Mouse (Mus musculus): ENCODE results near the gene Hsph1. TPM values are rescaled to one million over a fixed set of nuclear protein-coding genes. Genes with fewer than 3 reads are reported as not detected.

Hsph1 gene
- total and polyA plus RNA-seq, 3 experiments, result 57.5 to 156 (median 80.9) TPM

DNA sequence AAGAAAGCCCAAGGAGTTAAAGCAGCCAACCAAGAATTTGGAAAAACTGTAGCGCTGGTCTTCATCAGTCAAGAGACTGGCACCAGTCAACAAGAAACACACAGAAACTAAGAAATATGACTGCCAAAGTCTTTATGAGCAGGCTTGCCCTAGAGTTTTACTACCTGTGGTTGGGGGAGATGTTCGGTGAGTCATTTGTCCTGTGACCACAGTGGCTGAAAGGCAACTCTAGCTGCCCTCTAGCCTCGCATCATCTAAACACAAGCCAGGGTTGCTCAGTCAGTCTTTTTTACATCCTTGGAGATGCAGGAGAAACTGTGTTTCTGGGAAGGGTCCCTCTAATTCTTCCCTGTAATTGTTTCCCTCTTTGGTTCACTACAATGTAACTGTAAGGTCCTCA is 41.0 kb upstream of the Hsph1 start:
- H3K79me2 ChIP-seq (replicated peaks; ENCODE audit: control insufficient read depth, extremely low read depth, insufficient read depth, poor library complexity, severe bottlenecking), result no peaks in the 10 kb centered on the region
- in situ Hi-C loops (cut with MboI; ENCODE audit: low pct_ligation_motif_present, low pct_unique_long_range_greater_than_20kb, low sequenced_read_pairs), result loop anchor here (5.0 kb wide), 1 partner anchor 35 kb away; no protein-coding TSS in a partner anchor
- no peak overlapping the region for H3K27ac ChIP-seq (ENCODE audit: insufficient read depth, low read depth)
- H3K27me3 ChIP-seq (replicated peaks), result peaks cover 32% of the 10 kb centered on the region
- H3K4me2 ChIP-seq (ENCODE audit: insufficient read depth, low read depth, poor library complexity, severe bottlenecking), result no peak overlapping the region
- no peak overlapping the region for H3K9ac ChIP-seq (ENCODE audit: insufficient read depth, low read depth)
- peaks cover 2 to 5% of the 10 kb centered on the region in 2 experiments; a peak in 2 of 4 replicates for H3K4me1 ChIP-seq (ENCODE audit: control insufficient read depth in 1 of 2, insufficient read depth in 2 of 2)
- DNase-seq (ENCODE audit: extremely low read depth), result no peak
- H3K4me3 ChIP-seq (replicated peaks in 1 of 3; ENCODE audit: low read depth in 2 of 3, low read length in 2 of 3, poor library complexity in 1 of 3), result no peak overlapping the region
- dilution Hi-C loops (cut with MboI; ENCODE audit: extremely low pct_ligation_motif_present, extremely low pct_unique_long_range_greater_than_20kb, low sequenced_read_pairs), result no loop called here
- no peaks in the 10 kb centered on the region for H3K36me3 ChIP-seq (replicated peaks in 1 of 2; ENCODE audit: control insufficient read depth in 1 of 2, insufficient read depth in 1 of 2, low read length in 1 of 2)
- TF ChIP-seq NELFE (IDR thresholded peaks at IDR 0.05; ENCODE audit: low read depth, low read length) (no peak), JUN (IDR thresholded peaks at IDR 0.05; ENCODE audit: insufficient read depth, low read depth, low read length) (no peak), MAZ (IDR thresholded peaks at IDR 0.05; ENCODE audit: low read depth, low read length) (no peak), MAX (IDR thresholded peaks at IDR 0.05; ENCODE audit: low read length) (no peak), CTCF (conservative IDR thresholded peaks at IDR 0.05 in 1 of 2, IDR thresholded peaks at IDR 0.05 in 1 of 2; ENCODE audit: low read depth in 2 of 2, low read length in 2 of 2) (no peak), SIN3A (IDR thresholded peaks at IDR 0.05; ENCODE audit: low read length) (no peak), RCOR1 (conservative IDR thresholded peaks at IDR 0.05; ENCODE audit: low read depth, low read length) (no peak), MEF2A (IDR thresholded peaks at IDR 0.05; ENCODE audit: borderline replicate concordance, low read depth, low read length) (no peak), JUND (conservative IDR thresholded peaks at IDR 0.05; ENCODE audit: low read depth, low read length) (no peak)
- H3K9me3 ChIP-seq (replicated peaks; ENCODE audit: low read length), result no peaks in the 10 kb centered on the region

DNA sequence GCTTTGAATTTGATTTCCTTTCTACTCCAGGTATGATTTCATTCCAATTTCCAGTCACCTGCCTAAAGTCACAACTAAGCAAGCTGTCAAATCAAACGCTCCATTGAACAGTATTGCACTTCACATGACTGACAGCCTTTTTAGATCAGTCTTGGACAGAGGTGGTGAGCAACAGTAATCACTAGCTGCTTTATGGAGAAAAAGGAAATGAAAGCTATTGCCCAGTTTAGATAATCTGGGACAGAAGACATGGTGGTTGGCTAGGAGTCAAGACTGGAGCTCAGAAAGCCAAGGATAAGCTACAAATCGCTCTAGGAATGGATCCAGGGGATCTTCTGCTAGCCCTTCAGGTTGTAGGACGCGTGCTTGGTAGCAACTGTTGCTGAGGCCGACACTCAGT is 27.2 kb upstream of the Hsph1 start:
- H3K4me1 ChIP-seq (ENCODE audit: control insufficient read depth in 1 of 2, insufficient read depth in 2 of 2), result no peaks in the 10 kb centered on the region
- DNase-seq (ENCODE audit: extremely low read depth), result no peak
- no peak overlapping the region for H3K9ac ChIP-seq (ENCODE audit: insufficient read depth, low read depth)
- no peak overlapping the region for H3K4me3 ChIP-seq (replicated peaks in 1 of 3; ENCODE audit: low read depth in 2 of 3, low read length in 2 of 3, poor library complexity in 1 of 3)
- H3K79me2 ChIP-seq (replicated peaks; ENCODE audit: control insufficient read depth, extremely low read depth, insufficient read depth, poor library complexity, severe bottlenecking), result no peaks in the 10 kb centered on the region
- TF ChIP-seq EP300 (IDR thresholded peaks at IDR 0.05; ENCODE audit: low read length) (no peak), CHD2 (IDR thresholded peaks at IDR 0.05; ENCODE audit: low read length) (no peak), MYC (IDR thresholded peaks at IDR 0.05; ENCODE audit: low read depth, low read length) (no peak), UBTF (IDR thresholded peaks at IDR 0.05; ENCODE audit: low read depth, low read length) (no peak), ZNF384 (IDR thresholded peaks at IDR 0.05; ENCODE audit: low read depth, low read length) (no peak), ETS1 (conservative IDR thresholded peaks at IDR 0.05; ENCODE audit: low read depth, low read length) (no peak)
- H3K27me3 ChIP-seq (replicated peaks), result no peaks in the 10 kb centered on the region
- no peak overlapping the region for H3K4me2 ChIP-seq (ENCODE audit: insufficient read depth, low read depth, poor library complexity, severe bottlenecking)
- no peaks in the 10 kb centered on the region for H3K36me3 ChIP-seq (replicated peaks in 1 of 2; ENCODE audit: control insufficient read depth in 1 of 2, insufficient read depth in 1 of 2, low read length in 1 of 2)
- peaks cover 5% of the 10 kb centered on the region for H3K9me3 ChIP-seq (replicated peaks; ENCODE audit: low read length)
- no peak overlapping the region for H3K27ac ChIP-seq (ENCODE audit: insufficient read depth, low read depth)
- dilution Hi-C loops (cut with MboI; ENCODE audit: extremely low pct_ligation_motif_present, extremely low pct_unique_long_range_greater_than_20kb, low sequenced_read_pairs), result no loop called here
- in situ Hi-C loops (cut with MboI; ENCODE audit: low pct_ligation_motif_present, low pct_unique_long_range_greater_than_20kb, low sequenced_read_pairs), result no loop called here

DNA sequence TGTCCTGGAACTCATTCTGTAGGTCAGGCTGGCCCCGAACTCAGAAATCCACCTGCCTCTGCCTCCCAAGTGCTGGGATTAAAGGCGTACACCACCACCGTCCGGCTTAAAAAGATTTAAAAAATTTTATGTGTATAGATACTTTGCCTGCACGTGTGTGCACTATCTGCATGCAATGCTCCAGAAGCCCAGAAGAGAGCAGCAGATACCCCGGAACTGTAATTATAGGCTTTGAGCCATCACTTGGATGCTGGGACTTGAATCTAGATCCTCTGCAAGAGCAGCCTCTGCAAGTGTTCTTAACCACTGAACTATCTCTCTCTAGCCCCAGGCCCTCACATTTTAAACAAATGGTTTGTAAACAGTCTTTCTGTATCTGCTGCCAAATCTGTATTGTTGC is 26.8 kb upstream of the Hsph1 start:
- dilution Hi-C loops (cut with MboI; ENCODE audit: extremely low pct_ligation_motif_present, extremely low pct_unique_long_range_greater_than_20kb, low sequenced_read_pairs), result no loop called here
- no peak for DNase-seq (ENCODE audit: extremely low read depth)

More for the DNA sequence above, 26.8 kb upstream of the Hsph1 start:
- Histone ChIP-seq H3K36me3 (replicated peaks in 1 of 2; ENCODE audit: control insufficient read depth in 1 of 2, insufficient read depth in 1 of 2, low read length in 1 of 2) (no peaks in the 10 kb centered on the region), H3K79me2 (replicated peaks; ENCODE audit: control insufficient read depth, extremely low read depth, insufficient read depth, poor library complexity, severe bottlenecking) (no peaks in the 10 kb centered on the region), H3K4me2 (ENCODE audit: insufficient read depth, low read depth, poor library complexity, severe bottlenecking) (no peak overlapping the region), H3K4me3 (replicated peaks in 1 of 3; ENCODE audit: low read depth in 2 of 3, low read length in 2 of 3, poor library complexity in 1 of 3) (no peak overlapping the region), H3K27ac (ENCODE audit: insufficient read depth, low read depth) (no peak overlapping the region), H3K27me3 (replicated peaks) (no peaks in the 10 kb centered on the region), H3K9ac (ENCODE audit: insufficient read depth, low read depth) (no peak overlapping the region), H3K9me3 (replicated peaks; ENCODE audit: low read length) (peaks cover 5% of the 10 kb centered on the region), H3K4me1 (ENCODE audit: control insufficient read depth in 1 of 2, insufficient read depth in 2 of 2) (no peaks in the 10 kb centered on the region)
- peak in 1 of 2 experiments; percentile 23; a peak in 2 of 4 replicates for TF ChIP-seq CTCF (conservative IDR thresholded peaks at IDR 0.05 in 1 of 2, IDR thresholded peaks at IDR 0.05 in 1 of 2; ENCODE audit: low read depth in 2 of 2, low read length in 2 of 2)
- no peak for TF ChIP-seq MEF2A (IDR thresholded peaks at IDR 0.05; ENCODE audit: borderline replicate concordance, low read depth, low read length)
- in situ Hi-C loops (cut with MboI; ENCODE audit: low pct_ligation_motif_present, low pct_unique_long_range_greater_than_20kb, low sequenced_read_pairs), result no loop called here

Data from CH12.LX (cell line).